Mouse (Mus musculus) heart, postnatal 0 days (tissue): Measurements from ENCODE around the gene Tmcc2. TPM values are rescaled to one million over a fixed set of nuclear protein-coding genes. Genes with fewer than 3 reads are reported as not detected.

ENCODE experiments used
- ATAC-seq: fragments of 200-750 bp; cut with Nextera tagmentation; 2 replicates; pipeline ENCODE4 v1.8.0; 2017; ENCODE audit warnings: low read depth, moderate number of reproducible peaks, moderate library complexity; ENCODE audit not compliant: insufficient read depth
- DNase-seq: peaks from one replicate; pipeline ENCODE4 v3.0.0-alpha.2; 2016; ENCODE audit warnings: low spot score
- H3K27ac ChIP-seq: fragments of 300-500 bp; sonication (generic); 2 replicates; pipeline ENCODE4 v1.5.1; 2014; ENCODE audit warnings: low read depth, mild to moderate bottlenecking
- H3K27me3 ChIP-seq: fragments of 300-500 bp; sonication (generic); 2 replicates; pipeline ENCODE4 v1.6.1; 2014; ENCODE audit warnings: low read length, mixed read lengths; ENCODE audit not compliant: control insufficient read depth, insufficient read depth
- H3K36me3 ChIP-seq: fragments of 300-500 bp; sonication (generic); replicated peaks from 2 replicates; pipeline ENCODE4 v1.6.1; 2014; ENCODE audit warnings: low read length, mixed read lengths; ENCODE audit not compliant: control insufficient read depth, insufficient read depth
- H3K4me1 ChIP-seq: fragments of 300-500 bp; sonication (generic); 2 replicates; pipeline ENCODE4 v1.6.1; 2014; ENCODE audit warnings: antibody characterized with exemption; ENCODE audit not compliant: control insufficient read depth, insufficient read depth
- H3K4me2 ChIP-seq: fragments of 300-500 bp; sonication (generic); 2 replicates; pipeline ENCODE4 v1.6.1; 2014; ENCODE audit warnings: low read depth, mild to moderate bottlenecking, low read length, moderate library complexity
- H3K4me3 ChIP-seq: fragments of 300-500 bp; sonication (generic); 2 replicates; pipeline ENCODE4 v1.5.1; 2014; ENCODE audit warnings: low read depth, low read length
- H3K9ac ChIP-seq: fragments of 300-500 bp; sonication (generic); replicated peaks from 2 replicates; pipeline ENCODE4 v1.6.1; 2014; ENCODE audit warnings: low read depth, low read length, mixed read lengths
- H3K9me3 ChIP-seq: fragments of 300-500 bp; sonication (generic); replicated peaks from 2 replicates; pipeline ENCODE4 v1.6.1; 2016; ENCODE audit warnings: low read length; ENCODE audit not compliant: control insufficient read depth
- CTCF ChIP-seq: IDR thresholded peaks from 2 replicates; pipeline ENCODE4 v1.5.1; 2016; ENCODE audit warnings: antibody characterized with exemption, control low read depth, low read depth
- EP300 ChIP-seq: IDR thresholded peaks from 2 replicates; pipeline ENCODE4 v1.6.1; 2016; ENCODE audit warnings: antibody characterized with exemption, low read depth
- WGBS: fragments of 180-500 bp; shearing (Covaris S2); extraction: QIAGEN DNeasy Blood & Tissue Kit; methylation state at CpG from one replicate; pipeline ENCODE4 v1.1.7; 2014; 5-methylcytosine and 5-hydroxymethylcytosine counted together
- polyA plus RNA-seq: library from polyadenylated mRNA; unstranded; fragments of >200 nt; fragmentation: Nextera tagmentation; extraction: Ambion mirVana; gene quantifications from 2 replicates; pipeline ENCODE4 v1.2.1, GENCODE M21; 2015
- total RNA-seq: library from RNA; depleted of rRNA; stranded (reverse); fragments of >200 nt; gene quantifications from 2 replicates; pipeline ENCODE4 v1.2.3, GENCODE M21; 2014; ENCODE audit warnings: low replicate concordance

Gene Tmcc2
- total and polyA plus RNA-seq, 2 experiments from 2014 or later = 6.5 to 20.4 TPM

DNA sequence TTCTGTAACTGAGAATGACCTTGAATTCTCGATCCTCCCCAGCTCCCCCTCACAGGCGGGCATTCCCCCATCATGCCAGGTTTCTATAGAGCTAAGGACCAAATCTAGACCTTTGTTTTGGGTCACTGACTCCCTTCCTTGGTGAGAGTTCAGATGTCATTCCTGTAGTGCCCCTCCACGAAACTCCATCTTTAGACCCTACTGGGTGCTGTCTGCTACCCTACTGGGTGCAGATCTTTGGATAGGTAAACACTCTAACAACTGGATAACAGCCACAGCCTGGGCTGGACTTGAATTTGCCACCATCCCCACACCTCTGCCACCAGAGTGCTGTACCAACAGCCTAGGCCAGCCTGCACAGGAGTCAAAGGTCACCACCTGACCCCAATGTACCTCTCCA, 48.6 kb downstream of the Tmcc2 start:
- ATAC-seq = no peak
- Histone ChIP-seq H3K9me3 (no peaks in the 10 kb centered on the region), H3K27ac (peak overlapping the region; percentile 70; the same call in 1 of the 2 replicates), H3K9ac (no peak overlapping the region), H3K4me1 (peaks cover 28% of the 10 kb centered on the region; the same call in 1 of the 2 replicates), H3K4me3 (no peak overlapping the region), H3K27me3 (no peaks in the 10 kb centered on the region), H3K36me3 (no peaks in the 10 kb centered on the region), H3K4me2 (no peak overlapping the region)
- 56% methylated on average over 3 of the region's 3 CpGs for WGBS
- TF ChIP-seq EP300 (no peak), CTCF (no peak)
- DNase-seq = no peak

DNA sequence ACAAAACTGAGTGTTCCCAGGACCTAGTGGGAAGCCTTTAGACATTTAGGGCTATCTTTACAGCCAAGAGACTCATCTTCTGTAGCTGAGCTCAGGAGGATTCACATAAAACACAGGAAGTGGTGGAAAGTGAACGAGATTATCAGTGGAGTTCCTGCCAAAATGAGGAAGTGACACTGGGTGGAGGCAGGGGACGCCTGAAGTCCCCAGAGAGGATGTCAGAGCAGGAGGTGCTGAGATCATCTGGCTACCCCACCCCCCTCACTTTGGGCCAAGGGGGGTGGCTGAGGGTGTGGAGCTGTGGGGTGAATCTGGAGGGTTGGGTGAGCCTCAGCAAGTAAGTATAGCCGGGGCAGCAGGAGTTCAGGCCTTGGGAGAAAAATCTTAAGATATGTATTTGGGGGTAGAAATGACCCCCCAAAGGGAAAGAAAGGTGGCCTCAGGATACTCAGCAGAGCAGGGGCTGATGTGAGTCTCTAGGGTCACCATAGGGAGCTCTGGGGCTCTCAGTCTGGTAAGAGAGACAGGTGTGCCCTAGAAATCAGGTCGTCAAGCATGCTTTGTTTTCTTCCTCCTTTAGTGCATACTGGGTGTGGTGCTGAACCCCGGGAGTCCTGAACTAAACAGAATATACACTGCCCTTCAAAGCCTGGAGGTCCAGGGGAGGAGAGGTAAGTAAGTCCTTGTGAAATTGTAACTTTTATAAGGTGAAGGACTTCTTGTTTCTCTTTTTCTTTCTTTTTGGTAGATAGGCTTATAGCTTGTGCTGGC, 49.2 kb downstream of the Tmcc2 start:
- peak; percentile 38 for ATAC-seq
- Histone ChIP-seq H3K9me3 (no peaks in the 10 kb centered on the region), H3K4me2 (0 out of 2 replicates have a peak overlapping the region, but pooled peaks have one; percentile 12), H3K4me3 (no peak overlapping the region), H3K4me1 (peaks cover 34% of the 10 kb centered on the region), H3K36me3 (no peaks in the 10 kb centered on the region), H3K9ac (no peak overlapping the region), H3K27ac (peak overlapping the region; percentile 70), H3K27me3 (no peaks in the 10 kb centered on the region)
- peak; percentile 61 for DNase-seq
- peak; percentile 86 for TF ChIP-seq EP300
- TF ChIP-seq CTCF = no peak
- WGBS = 31% methylated on average over 5 of the region's 5 CpGs

DNA sequence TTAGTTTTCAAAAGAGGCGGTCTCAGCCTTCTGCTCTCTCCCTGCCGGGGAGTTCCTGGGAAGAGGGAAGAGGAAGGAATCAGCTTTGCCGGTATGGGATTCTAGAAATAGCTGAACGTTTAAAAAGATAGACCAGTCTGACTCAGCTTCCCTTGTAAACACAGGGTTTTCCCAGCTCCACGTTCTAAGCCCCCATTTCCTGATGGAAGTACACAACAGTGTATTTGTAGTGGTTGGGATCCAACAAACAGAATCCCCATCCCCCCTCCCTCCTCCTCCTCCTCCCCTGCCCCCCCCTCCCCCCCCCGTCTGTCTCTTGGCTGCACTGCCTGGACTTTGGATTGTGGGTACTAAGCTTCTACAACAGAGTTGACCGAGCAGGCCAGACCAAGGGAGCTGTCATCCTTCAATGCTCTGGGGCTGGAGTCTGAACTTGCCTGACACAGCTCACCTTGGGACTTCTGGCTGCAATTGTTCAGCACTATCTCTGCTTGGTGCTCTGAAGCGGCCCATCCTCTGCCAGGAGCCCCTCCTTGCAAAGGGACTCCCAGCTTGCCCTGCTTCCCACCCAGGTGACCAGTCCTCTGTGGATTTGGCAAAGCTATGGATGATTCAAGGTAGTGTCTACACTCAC, 52.9 kb downstream of the Tmcc2 start:
- TF ChIP-seq CTCF (no peak), EP300 (no peak)
- Histone ChIP-seq H3K27ac (peak overlapping the region; percentile 39; the same call in 1 of the 2 replicates), H3K4me1 (peaks cover 52% of the 10 kb centered on the region), H3K4me2 (no peak overlapping the region), H3K9me3 (no peaks in the 10 kb centered on the region), H3K9ac (no peak overlapping the region), H3K4me3 (no peak overlapping the region), H3K36me3 (no peaks in the 10 kb centered on the region), H3K27me3 (no peaks in the 10 kb centered on the region)
- 21% methylated on average over 8 of the region's 8 CpGs for WGBS
- DNase-seq (no peak), ATAC-seq (no peak)

DNA sequence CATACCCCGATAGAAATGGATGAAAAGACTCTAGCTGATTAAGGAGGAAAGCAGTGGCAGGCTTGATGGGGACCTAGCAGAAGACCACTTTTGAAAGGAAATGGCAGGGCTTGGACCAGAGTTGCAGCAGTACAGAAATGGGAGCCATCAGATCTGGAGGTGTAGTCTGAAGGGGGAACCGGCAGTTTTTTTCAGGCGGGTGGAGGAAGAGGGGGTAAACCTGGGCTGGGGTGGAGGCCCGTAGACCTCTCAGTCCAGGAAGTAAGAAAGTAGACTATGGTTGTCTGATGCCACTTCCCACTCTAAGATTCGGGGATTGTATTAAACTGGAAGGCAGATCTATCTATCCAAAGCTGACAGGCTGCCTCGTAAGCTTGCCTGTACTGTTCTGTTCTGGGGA, 54.2 kb downstream of the Tmcc2 start:
- Histone ChIP-seq H3K4me1 (peaks cover 47% of the 10 kb centered on the region), H3K27me3 (no peaks in the 10 kb centered on the region), H3K36me3 (no peaks in the 10 kb centered on the region), H3K4me2 (no peak overlapping the region), H3K27ac (no peak overlapping the region), H3K9me3 (no peaks in the 10 kb centered on the region), H3K9ac (no peak overlapping the region), H3K4me3 (no peak overlapping the region)
- DNase-seq (no peak), ATAC-seq (no peak)
- WGBS = 56% methylated on average over 6 of the region's 6 CpGs
- TF ChIP-seq CTCF (no peak), EP300 (no peak)

DNA sequence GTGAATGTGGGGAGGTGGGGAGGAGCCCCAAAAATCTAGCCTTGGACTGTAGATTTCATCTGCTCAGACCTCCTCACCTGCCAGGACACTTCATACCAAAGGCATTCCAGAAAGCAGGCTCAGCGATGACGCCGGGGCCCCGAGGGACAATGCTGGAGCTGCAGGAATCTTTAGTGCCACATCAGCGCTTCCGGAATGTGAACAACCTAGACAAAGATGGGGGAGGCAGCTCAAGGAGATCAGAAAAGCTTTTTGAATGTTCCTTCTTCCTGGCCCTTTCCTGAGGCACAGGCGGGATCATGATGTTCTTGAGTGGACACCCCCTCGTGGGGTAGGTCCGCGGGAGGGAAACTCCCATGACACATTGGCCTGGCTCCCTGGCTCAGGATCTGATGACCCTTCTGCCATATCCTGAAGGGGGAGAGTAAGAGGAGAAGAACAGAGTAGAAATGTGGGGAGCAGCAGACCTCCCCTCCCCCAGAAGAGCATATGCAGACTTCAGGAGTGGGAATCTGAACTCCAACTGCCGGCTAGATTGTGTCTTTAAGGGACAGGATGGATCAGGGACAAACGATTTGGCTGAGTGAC, 55.6 kb downstream of the Tmcc2 start:
- no peak overlapping the region for H3K4me3 ChIP-seq
- H3K4me1 ChIP-seq = peaks cover 46% of the 10 kb centered on the region
- 32% methylated on average over 12 of the region's 12 CpGs for WGBS

More for the DNA sequence above, 55.6 kb downstream of the Tmcc2 start:
- Histone ChIP-seq H3K27ac (peak overlapping the region; percentile 56; the same call in 1 of the 2 replicates), H3K27me3 (no peaks in the 10 kb centered on the region), H3K9ac (no peak overlapping the region), H3K4me2 (no peak overlapping the region), H3K9me3 (no peaks in the 10 kb centered on the region), H3K36me3 (no peaks in the 10 kb centered on the region)
- DNase-seq (no peak), ATAC-seq (peak; percentile 22; the same call in 1 of the 2 replicates)
- TF ChIP-seq CTCF = no peak
- no peak for TF ChIP-seq EP300
